Mouse (Mus musculus) kidney, adult 2 months (tissue): ENCODE data around the gene Adgrd1.

Experiments used
- CTCF ChIP-seq: fragments of 200-500 bp; conservative IDR thresholded peaks from 2 replicates; pipeline ENCODE4 v1.5.1; 2011; ENCODE audit warnings: low read depth, mild to moderate bottlenecking, control low read depth, low read length, moderate library complexity, mixed read lengths; ENCODE audit not compliant: insufficient read depth, insufficient read length
- POLR2A ChIP-seq: fragments of 200-500 bp; IDR thresholded peaks from one replicate; pipeline ENCODE4 v1.6.1; 2011; ENCODE audit warnings: low read depth, low read length, control low read depth

DNA sequence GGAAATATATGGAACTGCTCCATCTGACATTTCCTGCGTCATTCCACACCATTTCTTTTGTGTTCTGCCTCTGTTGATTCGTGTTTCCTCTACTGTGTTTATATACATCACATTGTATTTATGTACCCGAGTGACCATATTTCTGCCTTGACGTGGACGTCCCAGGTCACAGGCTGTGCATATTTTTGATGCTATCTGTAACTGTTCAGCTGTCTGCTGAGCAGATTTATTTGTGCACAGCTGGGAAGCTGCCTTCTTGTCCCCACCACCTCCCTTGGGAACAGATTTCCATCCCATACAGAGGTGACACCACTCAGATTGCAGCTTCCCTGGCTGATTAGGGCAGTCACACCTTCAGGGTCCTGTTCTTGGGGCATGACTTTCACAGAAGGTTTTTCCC lies 72.5 kb downstream of the Adgrd1 start:
- TF ChIP-seq POLR2A (no peak), CTCF (no peak)
